Mouse (Mus musculus): ENCODE data around the gene Cd55b.

Gene Cd55b

DNA sequence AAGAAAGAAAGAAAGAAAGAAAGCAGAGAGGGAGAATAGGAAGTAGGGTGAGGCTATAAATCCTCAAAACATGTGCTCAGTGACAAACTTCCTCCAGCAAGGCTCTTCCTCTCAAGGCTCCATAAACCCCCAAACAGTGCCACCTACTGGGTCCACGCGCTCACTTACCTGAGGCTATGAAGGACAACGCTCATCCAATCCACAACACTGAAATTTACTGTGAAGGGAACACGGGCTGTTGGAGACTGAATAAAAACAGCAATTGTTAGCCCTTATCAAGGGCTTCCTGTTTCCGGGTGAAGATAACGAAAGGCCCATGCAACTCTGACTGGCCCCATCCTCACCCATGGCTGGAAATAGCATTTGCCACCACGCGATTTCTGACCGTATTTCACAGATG lies 80.4 kb downstream of the Cd55b start:
- no peak for DNase-seq (ENCODE audit: low spot score in 2 of 2)

All from spleen, postnatal 14 days (tissue).